Mouse (Mus musculus) lung, postnatal 0 days (tissue): ENCODE measurements around the gene Adcy6. TPM values are rescaled to one million over a fixed set of nuclear protein-coding genes. Genes with fewer than 3 reads are reported as not detected.

Experiments used
- ATAC-seq: fragments of 200-750 bp; cut with Nextera tagmentation; 2 replicates; pipeline ENCODE4 v1.8.0; 2017; ENCODE audit warnings: moderate library complexity
- DNase-seq: peaks from one replicate; pipeline ENCODE4 v3.0.0-alpha.2; 2016; ENCODE audit warnings: low spot score
- H3K27ac ChIP-seq: fragments of 300-500 bp; sonication (generic); 2 replicates; pipeline ENCODE4 v1.5.1; 2014; ENCODE audit warnings: antibody characterized with exemption, mild to moderate bottlenecking, low read length, mixed read lengths
- H3K27me3 ChIP-seq: fragments of 300-500 bp; sonication (generic); replicated peaks from 2 replicates; pipeline ENCODE4 v1.6.1; 2014; ENCODE audit warnings: low read length, mixed read lengths; ENCODE audit not compliant: insufficient read depth
- H3K36me3 ChIP-seq: fragments of 300-500 bp; sonication (generic); 2 replicates; pipeline ENCODE4 v1.6.1; 2014; ENCODE audit warnings: low read length, mixed read lengths; ENCODE audit not compliant: insufficient read depth
- H3K4me1 ChIP-seq: fragments of 300-500 bp; sonication (generic); 2 replicates; pipeline ENCODE4 v1.6.1; 2014; ENCODE audit warnings: antibody characterized with exemption, low read depth, low read length, mixed read lengths; ENCODE audit not compliant: insufficient read depth
- H3K4me2 ChIP-seq: fragments of 300-500 bp; sonication (generic); replicated peaks from 2 replicates; pipeline ENCODE4 v1.6.1; 2014; ENCODE audit warnings: low read depth, mild to moderate bottlenecking, low read length, moderate library complexity, mixed read lengths
- H3K4me3 ChIP-seq: fragments of 300-500 bp; sonication (generic); 2 replicates; pipeline ENCODE4 v1.5.1; 2014; ENCODE audit warnings: low read depth, low read length
- H3K9ac ChIP-seq: fragments of 300-500 bp; sonication (generic); replicated peaks from 2 replicates; pipeline ENCODE4 v1.6.1; 2014; ENCODE audit warnings: low read depth, mild to moderate bottlenecking
- H3K9me3 ChIP-seq: fragments of 300-500 bp; sonication (generic); 2 replicates; pipeline ENCODE4 v1.6.1; 2016; ENCODE audit warnings: low read length, mixed read lengths
- CTCF ChIP-seq: IDR thresholded peaks from 2 replicates; pipeline ENCODE4 v1.5.1; 2016; ENCODE audit warnings: antibody characterized with exemption, mild to moderate bottlenecking
- EP300 ChIP-seq: IDR thresholded peaks from 2 replicates; pipeline ENCODE4 v1.6.1; 2016; ENCODE audit warnings: antibody characterized with exemption, mild to moderate bottlenecking, control low read depth
- WGBS: fragments of 180-500 bp; shearing (Covaris S2); extraction: QIAGEN DNeasy Blood & Tissue Kit; methylation state at CpG from one replicate; pipeline ENCODE4 v1.1.7; 2014; 5-methylcytosine and 5-hydroxymethylcytosine counted together
- polyA plus RNA-seq: library from polyadenylated mRNA; unstranded; fragments of >200 nt; fragmentation: Nextera tagmentation; extraction: Ambion mirVana; gene quantifications from 2 replicates; pipeline ENCODE4 v1.2.1, GENCODE M21; 2015

Adcy6 gene
- polyA plus RNA-seq, 1 experiment from 2014 or later = 9.2 TPM

DNA sequence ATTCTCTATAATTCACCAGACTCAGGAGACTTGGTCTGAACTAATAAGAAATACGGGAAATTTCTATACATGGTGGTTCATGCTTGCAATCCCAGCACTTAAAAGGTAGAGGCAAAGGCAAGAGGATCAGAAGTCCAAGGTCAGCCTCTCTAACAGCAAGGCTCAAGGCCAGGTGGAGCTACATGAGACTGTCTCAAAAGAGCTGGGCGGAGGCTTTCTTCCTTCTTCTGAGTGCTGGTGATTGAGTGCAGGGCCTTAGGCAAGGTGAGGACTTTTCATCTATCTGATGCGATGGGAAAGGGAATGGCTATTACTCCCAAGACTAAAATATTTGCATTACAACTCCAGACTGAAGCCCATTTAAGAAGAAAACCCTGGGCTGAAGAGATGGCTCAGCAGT is 64.7 kb downstream of the Adcy6 start:
- Histone ChIP-seq H3K4me3 (no peak overlapping the region), H3K27me3 (no peaks in the 10 kb centered on the region), H3K27ac (no peak overlapping the region), H3K9ac (no peak overlapping the region), H3K4me1 (no peaks in the 10 kb centered on the region), H3K9me3 (no peaks in the 10 kb centered on the region), H3K36me3 (peaks cover 31% of the 10 kb centered on the region), H3K4me2 (no peak overlapping the region)
- WGBS = 98% methylated on average over 3 of the region's 3 CpGs
- TF ChIP-seq EP300 (no peak), CTCF (no peak)
- ATAC-seq = no peak
- no peak for DNase-seq

DNA sequence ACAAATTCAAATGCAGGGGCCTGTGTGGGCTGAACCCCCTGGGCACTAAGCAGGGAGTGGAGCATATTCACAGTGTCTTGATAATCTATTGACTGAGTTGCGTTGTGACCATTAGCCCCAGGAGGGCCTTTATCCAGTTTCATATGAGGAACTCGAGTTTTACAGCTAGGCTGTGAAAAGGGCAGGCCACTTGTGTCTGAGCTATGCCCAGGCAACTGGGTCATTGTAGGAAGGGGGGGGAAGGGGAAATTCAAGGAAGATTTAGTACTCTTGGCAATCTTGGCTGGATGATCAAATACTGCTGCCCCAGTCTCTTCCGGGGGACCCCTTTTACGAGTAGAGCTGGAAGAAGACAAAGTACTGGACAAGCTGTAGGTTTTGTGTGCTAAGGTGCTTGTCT is 66.5 kb downstream of the Adcy6 start:
- Histone ChIP-seq H3K9me3 (no peaks in the 10 kb centered on the region), H3K4me3 (no peak overlapping the region), H3K9ac (no peak overlapping the region), H3K36me3 (peaks cover 31% of the 10 kb centered on the region), H3K4me2 (no peak overlapping the region), H3K27ac (no peak overlapping the region), H3K27me3 (no peaks in the 10 kb centered on the region), H3K4me1 (no peaks in the 10 kb centered on the region)
- DNase-seq (no peak), ATAC-seq (no peak)
- no peak for TF ChIP-seq EP300
- no peak for TF ChIP-seq CTCF
- 91% methylated on average over 4 of the region's 4 CpGs for WGBS

DNA sequence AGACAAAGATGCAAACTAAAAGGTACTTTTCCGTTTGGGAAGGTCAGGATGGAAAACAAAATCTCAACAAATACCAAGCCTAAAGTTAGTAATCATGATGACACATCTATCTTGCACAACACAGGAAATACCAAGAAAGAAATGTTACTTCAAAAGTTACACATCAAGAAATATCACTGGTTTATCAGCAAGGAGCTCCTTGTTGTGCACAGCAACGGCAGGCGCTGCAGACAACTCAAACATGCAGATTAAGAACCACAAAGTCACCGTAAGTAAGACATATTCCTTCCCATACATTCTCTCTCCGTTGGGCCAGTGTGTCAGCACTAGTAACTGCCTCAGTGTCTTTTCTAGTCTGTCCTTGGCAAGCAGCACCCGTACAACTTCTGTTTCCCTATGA is 68.8 kb downstream of the Adcy6 start:
- 60% methylated on average over 6 of the region's 6 CpGs for WGBS
- no peak overlapping the region for H3K4me2 ChIP-seq
- ATAC-seq = no peak
- no peak overlapping the region for H3K4me3 ChIP-seq
- no peak overlapping the region for H3K9ac ChIP-seq
- H3K9me3 ChIP-seq = no peaks in the 10 kb centered on the region
- no peaks in the 10 kb centered on the region for H3K4me1 ChIP-seq
- H3K36me3 ChIP-seq = peaks cover 25% of the 10 kb centered on the region
- no peak overlapping the region for H3K27ac ChIP-seq
- DNase-seq = peak; percentile 45
- no peak for TF ChIP-seq EP300
- TF ChIP-seq CTCF = no peak
- H3K27me3 ChIP-seq = no peaks in the 10 kb centered on the region

Other genes starting within 250 kb of the Adcy6 start
- not detected in 2 replicates for gene Olfr283, start 229.1 kb downstream of the Adcy6 start, polyA plus RNA-seq
- not detected in 2 replicates for gene Olfr282, start 178.9 kb downstream of the Adcy6 start, polyA plus RNA-seq
- not detected in 2 replicates for gene Olfr281, start 157.5 kb downstream of the Adcy6 start, polyA plus RNA-seq
- not detected in 2 replicates for gene OR5BS1P, start 140.2 kb downstream of the Adcy6 start, polyA plus RNA-seq
- 0.31 and 3.3 TPM in 2 replicates for gene Lalba, start 127.4 kb downstream of the Adcy6 start, polyA plus RNA-seq
- gene Olfr279, start 117.7 kb downstream of the Adcy6 start, polyA plus RNA-seq = not detected in 2 replicates
- gene Kansl2, start 75.8 kb downstream of the Adcy6 start, polyA plus RNA-seq = 50.4 and 56.0 TPM in 2 replicates
- gene Ccnt1, start 39.2 kb downstream of the Adcy6 start, polyA plus RNA-seq = 31.0 and 32.2 TPM in 2 replicates
- gene 4930415O20Rik, start 39.1 kb downstream of the Adcy6 start, polyA plus RNA-seq = 0.31 TPM in 1 of 2 replicates, not detected in the other
- 7.4 and 10.7 TPM in 2 replicates for gene Cacnb3, start 20.8 kb upstream of the Adcy6 start, polyA plus RNA-seq
- 14.5 and 17.5 TPM in 2 replicates for gene Ddx23, start 52.8 kb upstream of the Adcy6 start, polyA plus RNA-seq
- 3.1 and 3.9 TPM in 2 replicates for gene Rnd1, start 67.4 kb upstream of the Adcy6 start, polyA plus RNA-seq
- 3.7 and 5.1 TPM in 2 replicates for gene Ccdc65, start 98.1 kb upstream of the Adcy6 start, polyA plus RNA-seq
- 45.2 and 45.5 TPM in 2 replicates for gene Fkbp11, start 118.1 kb upstream of the Adcy6 start, polyA plus RNA-seq
- 47.1 and 56.0 TPM in 2 replicates for gene Arf3, start 153.1 kb upstream of the Adcy6 start, polyA plus RNA-seq
- gene Wnt10b, start 168.1 kb upstream of the Adcy6 start, polyA plus RNA-seq = 0.13 and 0.14 TPM in 2 replicates
- not detected in 2 replicates for gene Wnt1, start 179.8 kb upstream of the Adcy6 start, polyA plus RNA-seq
- 0.04 TPM in 2 replicates for gene Ddn, start 199.4 kb upstream of the Adcy6 start, polyA plus RNA-seq
- 72.2 and 76.7 TPM in 2 replicates for gene Prkag1, start 221.4 kb upstream of the Adcy6 start, polyA plus RNA-seq